Mouse (Mus musculus): ENCODE measurements around the gene Gpr180. TPM values are rescaled to one million over a fixed set of nuclear protein-coding genes. Genes with fewer than 3 reads are reported as not detected.

Gene Gpr180
- polyA plus RNA-seq, 1 experiment = 17.3 TPM

DNA sequence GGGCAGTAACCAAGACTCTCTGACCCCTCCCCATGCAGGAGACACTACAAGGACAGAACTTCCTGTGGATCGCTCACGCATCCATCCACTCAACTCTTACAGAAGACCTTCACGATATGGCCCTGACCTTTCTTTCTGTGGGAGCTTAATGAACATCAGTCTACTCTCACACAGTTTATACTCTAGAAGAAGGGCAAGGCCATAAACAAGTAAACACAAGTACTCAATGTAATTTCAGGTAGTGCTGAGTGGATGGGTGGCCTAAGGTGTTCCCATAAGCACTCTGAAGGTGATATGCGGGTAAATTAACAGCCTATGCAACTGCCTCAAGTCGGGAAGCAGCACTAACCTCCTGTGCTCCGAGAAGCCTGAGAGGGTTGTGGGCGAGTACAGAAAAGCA is 5.5 kb upstream of the Gpr180 start:
- Histone ChIP-seq H3K4me1 (ENCODE audit: control insufficient read depth, insufficient read depth, low read length) (no peaks in the 10 kb centered on the region), H3K27me3 (ENCODE audit: control insufficient read depth, insufficient read depth, low read length, poor library complexity, severe bottlenecking) (no peaks in the 10 kb centered on the region), H3K9me3 (replicated peaks; ENCODE audit: control insufficient read depth, insufficient read depth, low read length, poor library complexity, severe bottlenecking) (no peaks in the 10 kb centered on the region), H3K27ac (ENCODE audit: insufficient read depth, low read length) (no peak overlapping the region), H3K9ac (ENCODE audit: low read depth, poor library complexity, severe bottlenecking) (peak overlapping the region; percentile 62; the same call in 1 of the 2 replicates), H3K36me3 (ENCODE audit: control insufficient read depth, insufficient read depth, low read length, poor library complexity, severe bottlenecking) (peaks cover 4% of the 10 kb centered on the region), H3K4me3 (ENCODE audit: low read depth, low read length) (peak overlapping the region; percentile 16)
- TF ChIP-seq POLR2A (IDR thresholded peaks at IDR 0.05; ENCODE audit: insufficient read depth, low read length) (no peak), EP300 (IDR thresholded peaks at IDR 0.05; ENCODE audit: insufficient read depth, low read depth, low read length) (no peak), CTCF (IDR thresholded peaks at IDR 0.05; ENCODE audit: low read depth, low read length) (no peak)

DNA sequence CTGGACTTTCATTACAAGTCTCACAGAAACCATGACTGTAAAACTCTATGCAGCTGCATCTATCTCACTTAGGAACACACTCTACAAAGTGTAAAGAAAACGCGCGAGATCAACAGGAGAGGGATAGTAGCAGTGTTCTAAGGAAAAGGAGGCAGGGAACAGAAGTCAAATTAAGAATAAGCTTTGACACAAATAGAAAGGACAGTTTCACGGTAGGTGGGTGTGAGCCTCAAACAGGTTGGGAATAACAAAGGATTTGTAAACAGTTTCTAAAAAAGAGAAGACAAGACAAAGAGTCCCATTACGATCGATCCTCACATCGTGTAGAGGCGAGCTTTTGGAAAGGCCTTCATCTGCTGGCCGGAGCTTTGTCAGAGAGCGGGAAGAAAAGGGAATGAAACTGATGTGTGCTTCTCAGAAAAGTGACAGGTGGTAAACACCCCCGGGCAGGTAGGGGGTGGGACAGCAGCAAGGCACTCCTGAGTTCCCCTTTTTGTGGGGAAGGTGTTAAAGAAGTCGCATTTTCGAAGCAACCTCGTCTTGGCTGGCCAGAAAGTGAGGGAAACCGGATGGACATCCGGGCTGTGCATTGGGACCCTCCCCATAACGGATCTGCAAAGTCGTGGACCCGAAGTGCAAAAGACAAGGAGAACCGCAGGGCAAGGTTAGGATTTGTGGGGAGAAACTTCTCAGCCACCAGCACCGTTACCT is 4.9 kb upstream of the Gpr180 start:
- no peak overlapping the region for H3K27ac ChIP-seq (ENCODE audit: insufficient read depth, low read length)
- no peaks in the 10 kb centered on the region for H3K9me3 ChIP-seq (replicated peaks; ENCODE audit: control insufficient read depth, insufficient read depth, low read length, poor library complexity, severe bottlenecking)
- H3K4me1 ChIP-seq (ENCODE audit: control insufficient read depth, insufficient read depth, low read length) = no peaks in the 10 kb centered on the region
- no peaks in the 10 kb centered on the region for H3K27me3 ChIP-seq (ENCODE audit: control insufficient read depth, insufficient read depth, low read length, poor library complexity, severe bottlenecking)
- TF ChIP-seq CTCF (IDR thresholded peaks at IDR 0.05; ENCODE audit: low read depth, low read length) = no peak
- TF ChIP-seq EP300 (IDR thresholded peaks at IDR 0.05; ENCODE audit: insufficient read depth, low read depth, low read length) = no peak
- TF ChIP-seq POLR2A (IDR thresholded peaks at IDR 0.05; ENCODE audit: insufficient read depth, low read length) = no peak
- peaks cover 3% of the 10 kb centered on the region for H3K36me3 ChIP-seq (ENCODE audit: control insufficient read depth, insufficient read depth, low read length, poor library complexity, severe bottlenecking)
- peak overlapping the region; percentile 62 for H3K9ac ChIP-seq (ENCODE audit: low read depth, poor library complexity, severe bottlenecking)
- peak overlapping the region; percentile 86 for H3K4me3 ChIP-seq (ENCODE audit: low read depth, low read length)

DNA sequence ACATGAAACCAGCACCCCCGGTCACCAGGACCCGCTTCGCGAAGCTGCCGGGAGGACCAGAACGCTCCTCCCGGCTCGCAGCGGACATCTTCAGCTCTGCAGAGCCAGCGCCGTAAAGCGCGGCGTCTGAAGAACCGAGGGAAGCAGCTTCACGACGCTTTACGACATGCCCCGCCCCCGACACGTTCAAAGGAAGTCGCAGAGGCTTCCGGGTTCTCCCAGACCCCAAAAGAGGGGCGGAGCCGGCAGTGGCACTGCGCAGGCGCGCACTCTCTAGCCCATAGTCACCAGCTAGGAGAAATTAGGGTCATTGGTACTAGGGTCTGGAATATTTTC is 4.3 kb upstream of the Gpr180 start, which contains the start of gene Tgds:
Tgds (minus strand) TSS at position 114 of the 336 bp plus-strand sequence.
- Histone ChIP-seq H3K9me3 (replicated peaks; ENCODE audit: control insufficient read depth, insufficient read depth, low read length, poor library complexity, severe bottlenecking) (no peaks in the 10 kb centered on the region), H3K9ac (ENCODE audit: low read depth, poor library complexity, severe bottlenecking) (peak within 1 kb of the TSS; percentile 62), H3K27ac (ENCODE audit: insufficient read depth, low read length) (no peak within 1 kb of the TSS), H3K36me3 (ENCODE audit: control insufficient read depth, insufficient read depth, low read length, poor library complexity, severe bottlenecking) (peaks cover 2% of the 10 kb centered on the region), H3K4me1 (ENCODE audit: control insufficient read depth, insufficient read depth, low read length) (no peaks in the 10 kb centered on the region), H3K4me3 (ENCODE audit: low read depth, low read length) (peak within 1 kb of the TSS; percentile 86), H3K27me3 (ENCODE audit: control insufficient read depth, insufficient read depth, low read length, poor library complexity, severe bottlenecking) (no peaks in the 10 kb centered on the region)
- peak; percentile 68 for TF ChIP-seq POLR2A (IDR thresholded peaks at IDR 0.05; ENCODE audit: insufficient read depth, low read length)
- no peak for TF ChIP-seq CTCF (IDR thresholded peaks at IDR 0.05; ENCODE audit: low read depth, low read length)
- TF ChIP-seq EP300 (IDR thresholded peaks at IDR 0.05; ENCODE audit: insufficient read depth, low read depth, low read length) = no peak

DNA sequence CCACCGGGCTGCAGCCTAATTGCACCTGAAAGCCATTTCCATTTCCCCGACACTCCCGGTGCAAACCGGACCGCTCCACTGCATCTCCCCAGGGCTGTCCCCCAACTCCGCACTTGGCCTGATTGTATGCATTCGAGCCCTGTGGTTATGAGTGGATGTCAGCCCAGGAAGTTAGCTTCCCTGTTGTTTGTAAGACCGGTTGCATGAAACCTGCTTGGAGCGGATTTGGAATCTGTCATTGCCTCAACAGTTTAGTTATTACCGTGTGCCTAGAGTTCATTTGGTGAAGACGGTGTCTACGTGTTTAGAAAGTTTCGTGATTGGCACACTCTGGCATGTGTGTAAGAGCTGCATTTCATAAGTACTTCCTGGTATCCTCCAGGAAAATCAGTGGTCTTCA is 529 bp downstream of the Gpr180 start:
- no peak for TF ChIP-seq CTCF (IDR thresholded peaks at IDR 0.05; ENCODE audit: low read depth, low read length)
- TF ChIP-seq EP300 (IDR thresholded peaks at IDR 0.05; ENCODE audit: insufficient read depth, low read depth, low read length) = no peak
- no peak for TF ChIP-seq POLR2A (IDR thresholded peaks at IDR 0.05; ENCODE audit: insufficient read depth, low read length)
- Histone ChIP-seq H3K9ac (ENCODE audit: low read depth, poor library complexity, severe bottlenecking) (peak overlapping the region; percentile 81), H3K4me3 (ENCODE audit: low read depth, low read length) (peak overlapping the region; percentile 73), H3K4me1 (ENCODE audit: control insufficient read depth, insufficient read depth, low read length) (no peaks in the 10 kb centered on the region), H3K27ac (ENCODE audit: insufficient read depth, low read length) (no peak overlapping the region), H3K27me3 (ENCODE audit: control insufficient read depth, insufficient read depth, low read length, poor library complexity, severe bottlenecking) (no peaks in the 10 kb centered on the region), H3K9me3 (replicated peaks; ENCODE audit: control insufficient read depth, insufficient read depth, low read length, poor library complexity, severe bottlenecking) (no peaks in the 10 kb centered on the region), H3K36me3 (ENCODE audit: control insufficient read depth, insufficient read depth, low read length, poor library complexity, severe bottlenecking) (peaks cover 2% of the 10 kb centered on the region)

DNA sequence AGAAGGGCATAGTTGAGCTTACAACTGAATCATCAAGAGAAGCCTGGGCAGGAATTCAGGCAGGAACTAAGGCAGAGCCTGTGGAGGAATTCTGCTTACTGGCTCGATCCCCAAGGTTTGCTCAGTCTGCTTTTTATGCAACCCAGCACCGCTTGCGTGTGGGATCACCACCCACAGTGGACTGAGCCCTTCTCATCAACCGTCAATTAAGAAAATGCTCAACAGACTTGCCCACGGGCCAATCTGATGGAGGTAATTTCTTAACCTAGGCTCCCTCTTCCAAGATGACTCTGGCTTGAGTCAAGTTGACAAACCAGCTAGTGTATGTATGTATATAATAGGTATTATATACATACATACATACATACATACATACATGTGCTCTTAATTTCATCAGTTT is 5.3 kb downstream of the Gpr180 start:
- Histone ChIP-seq H3K9ac (ENCODE audit: low read depth, poor library complexity, severe bottlenecking) (no peak overlapping the region), H3K27ac (ENCODE audit: insufficient read depth, low read length) (no peak overlapping the region), H3K4me3 (ENCODE audit: low read depth, low read length) (no peak overlapping the region), H3K4me1 (ENCODE audit: control insufficient read depth, insufficient read depth, low read length) (no peaks in the 10 kb centered on the region), H3K9me3 (replicated peaks; ENCODE audit: control insufficient read depth, insufficient read depth, low read length, poor library complexity, severe bottlenecking) (no peaks in the 10 kb centered on the region), H3K36me3 (ENCODE audit: control insufficient read depth, insufficient read depth, low read length, poor library complexity, severe bottlenecking) (peaks cover 2% of the 10 kb centered on the region), H3K27me3 (ENCODE audit: control insufficient read depth, insufficient read depth, low read length, poor library complexity, severe bottlenecking) (no peaks in the 10 kb centered on the region)
- TF ChIP-seq EP300 (IDR thresholded peaks at IDR 0.05; ENCODE audit: insufficient read depth, low read depth, low read length) (no peak), POLR2A (IDR thresholded peaks at IDR 0.05; ENCODE audit: insufficient read depth, low read length) (no peak), CTCF (IDR thresholded peaks at IDR 0.05; ENCODE audit: low read depth, low read length) (no peak)

DNA sequence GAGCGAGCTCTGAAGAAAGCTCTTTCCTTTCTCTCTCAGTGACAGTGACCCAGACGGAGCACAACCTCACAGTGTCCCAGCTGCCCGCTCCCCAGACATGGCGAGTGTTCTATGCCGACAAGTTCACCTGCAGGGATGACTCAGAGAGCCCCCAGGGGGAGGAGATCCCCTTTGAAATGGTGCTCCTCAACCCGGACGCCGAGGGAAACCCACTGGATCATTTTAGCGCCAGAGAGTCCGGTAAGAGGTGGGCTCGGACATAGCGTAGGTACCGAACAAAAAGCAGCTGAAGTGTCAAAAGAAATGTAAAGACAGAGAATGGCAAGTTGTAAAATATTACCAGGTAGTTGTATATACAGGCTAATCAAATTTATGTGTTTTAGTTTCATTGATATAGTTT is 11.1 kb downstream of the Gpr180 start:
- H3K27me3 ChIP-seq (ENCODE audit: control insufficient read depth, insufficient read depth, low read length, poor library complexity, severe bottlenecking) = no peaks in the 10 kb centered on the region
- H3K27ac ChIP-seq (ENCODE audit: insufficient read depth, low read length) = no peak overlapping the region
- no peaks in the 10 kb centered on the region for H3K4me1 ChIP-seq (ENCODE audit: control insufficient read depth, insufficient read depth, low read length)
- H3K9ac ChIP-seq (ENCODE audit: low read depth, poor library complexity, severe bottlenecking) = no peak overlapping the region
- H3K36me3 ChIP-seq (ENCODE audit: control insufficient read depth, insufficient read depth, low read length, poor library complexity, severe bottlenecking) = no peaks in the 10 kb centered on the region
- no peaks in the 10 kb centered on the region for H3K9me3 ChIP-seq (replicated peaks; ENCODE audit: control insufficient read depth, insufficient read depth, low read length, poor library complexity, severe bottlenecking)
- TF ChIP-seq EP300 (IDR thresholded peaks at IDR 0.05; ENCODE audit: insufficient read depth, low read depth, low read length) (no peak), POLR2A (IDR thresholded peaks at IDR 0.05; ENCODE audit: insufficient read depth, low read length) (no peak), CTCF (IDR thresholded peaks at IDR 0.05; ENCODE audit: low read depth, low read length) (no peak)
- no peak overlapping the region for H3K4me3 ChIP-seq (ENCODE audit: low read depth, low read length)
